Mouse (Mus musculus) midbrain, embryonic 15.5 days (tissue): Measurements from ENCODE around the gene Gm45021. TPM values are rescaled to one million over a fixed set of nuclear protein-coding genes. Genes with fewer than 3 reads are reported as not detected.

Experiments
- ATAC-seq: fragments of 200-750 bp; cut with Nextera tagmentation; replicated peaks from 2 replicates; pipeline ENCODE4 v1.8.0; 2017; ENCODE audit warnings: moderate TSS enrichment
- H3K27ac ChIP-seq: fragments of 300-500 bp; sonication (generic); 2 replicates; pipeline ENCODE4 v1.5.1; 2015; ENCODE audit warnings: mild to moderate bottlenecking, inconsistent platforms
- H3K27me3 ChIP-seq: fragments of 300-500 bp; sonication (generic); replicated peaks from 2 replicates; pipeline ENCODE4 v1.6.1; 2015; ENCODE audit warnings: inconsistent platforms
- H3K36me3 ChIP-seq: fragments of 300-500 bp; sonication (generic); replicated peaks from 2 replicates; pipeline ENCODE4 v1.6.1; 2015; ENCODE audit warnings: inconsistent platforms
- H3K4me1 ChIP-seq: fragments of 300-500 bp; sonication (generic); 2 replicates; pipeline ENCODE4 v1.6.1; 2015; ENCODE audit warnings: inconsistent platforms
- H3K4me2 ChIP-seq: fragments of 300-500 bp; sonication (generic); 2 replicates; pipeline ENCODE4 v1.6.1; 2015; ENCODE audit warnings: inconsistent platforms, mild to moderate bottlenecking, moderate library complexity
- H3K4me3 ChIP-seq: fragments of 300-500 bp; sonication (generic); 2 replicates; pipeline ENCODE4 v1.5.1; 2015; ENCODE audit warnings: mild to moderate bottlenecking, inconsistent platforms
- H3K9ac ChIP-seq: fragments of 300-500 bp; sonication (generic); 2 replicates; pipeline ENCODE4 v1.6.1; 2015; ENCODE audit warnings: mild to moderate bottlenecking, inconsistent platforms
- H3K9me3 ChIP-seq: fragments of 300-500 bp; sonication (generic); 2 replicates; pipeline ENCODE4 v1.6.1; 2016; ENCODE audit warnings: inconsistent platforms
- WGBS: fragments of 180-500 bp; shearing (Covaris S2); methylation state at CpG from one replicate; pipeline ENCODE4 v1.1.7; 2015; ENCODE audit warnings: mixed read lengths; 5-methylcytosine and 5-hydroxymethylcytosine counted together
- polyA plus RNA-seq: library from polyadenylated mRNA; unstranded; fragments of >200 nt; fragmentation: Nextera tagmentation; extraction: Ambion mirVana; gene quantifications from 2 replicates; pipeline ENCODE4 v1.2.1, GENCODE M21; 2015

Gm45021 gene
- polyA plus RNA-seq, 1 experiment from 2014 or later, result not detected

- Histone ChIP-seq H3K9me3 (no peaks in the 10 kb centered on the region), H3K4me1 (no peaks in the 10 kb centered on the region), H3K27me3 (no peaks in the 10 kb centered on the region), H3K4me3 (no peak overlapping the region), H3K36me3 (no peaks in the 10 kb centered on the region), H3K4me2 (no peak overlapping the region), H3K9ac (no peak overlapping the region), H3K27ac (no peak overlapping the region)
- no peak for ATAC-seq
- WGBS, result 48% methylated on average over 5 of the region's 5 CpGs
Observed at GRCm38 (mm10) chr6:48579215-48579648, 10.2 kb upstream of the Gm45021 start.

- H3K4me3 ChIP-seq, result no peak overlapping the region
- H3K9ac ChIP-seq, result no peak overlapping the region
- H3K4me2 ChIP-seq, result no peak overlapping the region
- no peaks in the 10 kb centered on the region for H3K4me1 ChIP-seq
- H3K9me3 ChIP-seq, result no peaks in the 10 kb centered on the region
- no peaks in the 10 kb centered on the region for H3K36me3 ChIP-seq
- H3K27ac ChIP-seq, result no peak overlapping the region
- ATAC-seq, result no peak
- no peaks in the 10 kb centered on the region for H3K27me3 ChIP-seq
- WGBS, result 28% methylated on average over 3 of the region's 3 CpGs
Observed at GRCm38 (mm10) chr6:48581257-48581656, 8.2 kb upstream of the Gm45021 start.

DNA sequence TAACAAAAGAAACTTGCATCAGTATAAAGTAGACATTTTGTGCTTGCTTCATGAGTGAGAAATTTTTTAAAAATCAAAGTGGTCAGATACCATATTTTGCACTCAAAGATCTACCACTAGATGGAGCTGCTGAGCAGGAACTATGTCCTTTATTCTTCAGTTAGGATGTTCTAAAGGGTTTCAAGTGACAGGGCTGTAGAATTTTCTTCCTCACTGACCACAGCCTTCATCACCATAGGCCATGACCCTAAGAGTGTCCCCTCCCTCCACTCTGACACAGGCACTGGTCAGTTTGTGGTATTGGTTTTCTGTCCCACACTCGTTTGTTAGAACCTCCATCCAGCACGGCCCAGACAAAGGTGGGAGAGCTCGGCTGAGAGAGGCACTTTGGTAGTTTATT, 7.4 kb upstream of the Gm45021 start:
- 0 out of 2 replicates have a peak, but pooled peaks have one; percentile 30 for ATAC-seq
- WGBS, result 79% methylated on average over 3 of the region's 3 CpGs

GRCm38 (mm10) chr6:48591221-48591845, 1.9 kb downstream of the Gm45021 start:
- peaks cover 4% of the 10 kb centered on the region for H3K9me3 ChIP-seq
- H3K27ac ChIP-seq, result no peak overlapping the region
- no peaks in the 10 kb centered on the region for H3K27me3 ChIP-seq
- peaks cover 6% of the 10 kb centered on the region for H3K36me3 ChIP-seq
- no peak overlapping the region for H3K4me3 ChIP-seq
- H3K4me2 ChIP-seq, result no peak overlapping the region
- no peak overlapping the region for H3K9ac ChIP-seq
- ATAC-seq, result no peak
- peaks cover 18% of the 10 kb centered on the region for H3K4me1 ChIP-seq
- 84% methylated on average over 3 of the region's 3 CpGs for WGBS

More for the DNA sequence above, 7.4 kb upstream of the Gm45021 start:
- Histone ChIP-seq H3K4me1 (no peaks in the 10 kb centered on the region), H3K36me3 (no peaks in the 10 kb centered on the region), H3K9ac (no peak overlapping the region), H3K4me2 (no peak overlapping the region), H3K27me3 (no peaks in the 10 kb centered on the region), H3K27ac (no peak overlapping the region), H3K4me3 (no peak overlapping the region), H3K9me3 (no peaks in the 10 kb centered on the region)

- H3K9me3 ChIP-seq, result peaks cover 9% of the 10 kb centered on the region
- ATAC-seq, result no peak
- peaks cover 18% of the 10 kb centered on the region for H3K4me1 ChIP-seq
- no peak overlapping the region for H3K9ac ChIP-seq
- H3K4me2 ChIP-seq, result no peak overlapping the region
- no peaks in the 10 kb centered on the region for H3K27me3 ChIP-seq
- 89% methylated on average over 6 of the region's 6 CpGs for WGBS
- H3K36me3 ChIP-seq, result peaks cover 12% of the 10 kb centered on the region
- no peak overlapping the region for H3K4me3 ChIP-seq
- H3K27ac ChIP-seq, result no peak overlapping the region
Observed at GRCm38 (mm10) chr6:48591871-48592270, 2.5 kb downstream of the Gm45021 start.

GRCm38 (mm10) chr6:48593158-48594042, 4.0 kb downstream of the Gm45021 start, which contains the start of the genes Repin1 and Gm44965:
Repin1 (plus strand) TSS chr6:48593883.
Gm44965 (plus strand) TSS chr6:48593941.
- Histone ChIP-seq H3K4me1 (peaks cover 18% of the 10 kb centered on the region), H3K9me3 (peaks cover 13% of the 10 kb centered on the region), H3K27me3 (no peaks in the 10 kb centered on the region), H3K9ac (peak within 1 kb of the TSS; percentile 86), H3K4me2 (peak within 1 kb of the TSS; percentile 61), H3K36me3 (peaks cover 27% of the 10 kb centered on the region), H3K27ac (peak within 1 kb of the TSS; percentile 95), H3K4me3 (peak within 1 kb of the TSS; percentile 81)
- peak; percentile 95 for ATAC-seq
- WGBS, result 4% methylated on average over 45 of the region's 45 CpGs

DNA sequence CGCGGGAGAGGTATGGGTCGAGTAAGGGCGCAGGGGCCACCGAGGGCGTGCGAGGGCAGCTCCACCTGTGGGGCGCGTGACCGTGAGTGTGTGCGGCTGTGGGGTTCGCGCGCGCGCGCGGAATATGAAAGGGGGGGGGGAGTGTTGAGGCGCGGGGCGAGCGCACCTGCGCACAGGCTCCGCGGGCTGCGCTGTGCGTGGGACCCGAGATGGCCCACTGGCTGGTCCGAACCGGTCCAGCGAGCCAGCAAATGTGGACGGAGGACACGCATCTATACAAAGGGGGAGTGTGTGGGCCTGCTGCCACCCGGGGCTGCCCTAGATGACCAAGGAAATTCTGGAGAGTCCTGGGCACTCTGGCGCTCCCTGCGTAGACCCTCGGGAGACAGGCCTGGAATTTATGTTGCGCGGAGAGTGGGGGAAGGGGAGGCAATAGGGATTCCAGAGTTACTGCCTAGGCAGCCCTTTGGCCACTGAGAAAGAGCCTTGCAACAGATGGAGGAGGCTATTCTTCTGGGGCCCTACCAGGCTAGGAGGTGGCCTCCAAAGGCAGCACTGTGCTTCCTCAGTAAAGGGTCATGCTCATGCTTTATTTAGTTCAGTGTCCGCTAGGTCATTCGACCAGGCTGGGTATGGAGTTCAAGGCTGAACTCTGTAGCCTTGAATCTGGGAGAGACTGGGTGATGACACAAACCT, 4.8 kb downstream of the Gm45021 start:
- peaks cover 18% of the 10 kb centered on the region for H3K4me1 ChIP-seq
- peak overlapping the region; percentile 61 for H3K4me2 ChIP-seq
- under 1% methylated on average over 41 of the region's 41 CpGs for WGBS
- ATAC-seq, result peak; percentile 88
- peak overlapping the region; percentile 81 for H3K4me3 ChIP-seq
- H3K27ac ChIP-seq, result peak overlapping the region; percentile 95
- H3K36me3 ChIP-seq, result peaks cover 33% of the 10 kb centered on the region
- H3K9ac ChIP-seq, result peak overlapping the region; percentile 86
- H3K27me3 ChIP-seq, result no peaks in the 10 kb centered on the region
- H3K9me3 ChIP-seq, result peaks cover 13% of the 10 kb centered on the region

- H3K4me2 ChIP-seq, result peak overlapping the region; percentile 61
- H3K4me3 ChIP-seq, result peak overlapping the region; percentile 81
- H3K4me1 ChIP-seq, result peaks cover 18% of the 10 kb centered on the region
- no peak overlapping the region for H3K27ac ChIP-seq
- H3K9ac ChIP-seq, result no peak overlapping the region
- peaks cover 13% of the 10 kb centered on the region for H3K9me3 ChIP-seq
- WGBS, result 24% methylated on average over 1 of the region's 1 CpGs
- no peak for ATAC-seq
- peaks cover 42% of the 10 kb centered on the region for H3K36me3 ChIP-seq
- H3K27me3 ChIP-seq, result no peaks in the 10 kb centered on the region
Observed at GRCm38 (mm10) chr6:48595278-48595677, 5.9 kb downstream of the Gm45021 start.

DNA sequence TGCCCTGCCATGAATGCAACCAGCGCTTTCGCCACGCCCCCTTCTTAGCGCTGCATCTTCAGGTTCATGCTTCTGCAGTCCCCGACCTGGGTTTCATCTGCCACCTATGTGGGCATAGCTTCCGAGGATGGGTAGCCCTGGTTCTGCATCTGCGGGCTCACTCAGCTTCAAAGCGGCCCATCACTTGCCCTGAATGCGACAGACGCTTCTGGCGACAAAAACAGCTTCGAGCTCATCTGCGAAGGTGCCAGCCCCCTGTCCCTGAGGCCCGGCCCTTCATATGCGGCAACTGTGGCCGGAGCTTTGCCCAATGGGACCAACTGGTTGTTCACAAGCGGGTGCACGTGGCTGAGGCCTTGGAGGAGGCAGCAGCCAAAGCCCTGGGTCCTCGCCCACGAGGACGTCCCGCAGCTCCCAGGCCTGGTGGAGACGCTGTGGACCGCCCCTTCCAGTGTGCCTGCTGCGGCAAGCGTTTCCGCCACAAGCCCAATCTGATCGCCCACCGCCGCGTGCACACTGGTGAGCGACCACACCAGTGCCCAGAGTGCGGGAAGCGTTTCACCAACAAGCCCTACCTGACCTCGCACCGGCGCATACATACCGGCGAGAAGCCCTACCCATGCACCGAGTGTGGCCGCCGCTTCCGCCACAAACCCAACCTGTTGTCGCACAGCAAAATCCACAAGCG, 7.3 kb downstream of the Gm45021 start:
- ATAC-seq, result no peak
- H3K4me2 ChIP-seq, result no peak overlapping the region

GRCm38 (mm10) chr6:48597233-48597625, 7.8 kb downstream of the Gm45021 start:
- Histone ChIP-seq H3K27me3 (no peaks in the 10 kb centered on the region), H3K9me3 (peaks cover 13% of the 10 kb centered on the region), H3K4me2 (no peak overlapping the region), H3K36me3 (peaks cover 42% of the 10 kb centered on the region), H3K4me1 (peaks cover 29% of the 10 kb centered on the region), H3K27ac (no peak overlapping the region), H3K4me3 (no peak overlapping the region), H3K9ac (no peak overlapping the region)
- 98% methylated on average over 27 of the region's 27 CpGs for WGBS
- no peak for ATAC-seq

More for the DNA sequence above, 7.3 kb downstream of the Gm45021 start:
- H3K36me3 ChIP-seq, result peaks cover 42% of the 10 kb centered on the region
- H3K9me3 ChIP-seq, result peaks cover 13% of the 10 kb centered on the region
- H3K27ac ChIP-seq, result no peak overlapping the region
- H3K4me1 ChIP-seq, result peaks cover 29% of the 10 kb centered on the region
- H3K9ac ChIP-seq, result no peak overlapping the region
- no peak overlapping the region for H3K4me3 ChIP-seq
- H3K27me3 ChIP-seq, result no peaks in the 10 kb centered on the region
- 96% methylated on average over 45 of the region's 45 CpGs for WGBS

DNA sequence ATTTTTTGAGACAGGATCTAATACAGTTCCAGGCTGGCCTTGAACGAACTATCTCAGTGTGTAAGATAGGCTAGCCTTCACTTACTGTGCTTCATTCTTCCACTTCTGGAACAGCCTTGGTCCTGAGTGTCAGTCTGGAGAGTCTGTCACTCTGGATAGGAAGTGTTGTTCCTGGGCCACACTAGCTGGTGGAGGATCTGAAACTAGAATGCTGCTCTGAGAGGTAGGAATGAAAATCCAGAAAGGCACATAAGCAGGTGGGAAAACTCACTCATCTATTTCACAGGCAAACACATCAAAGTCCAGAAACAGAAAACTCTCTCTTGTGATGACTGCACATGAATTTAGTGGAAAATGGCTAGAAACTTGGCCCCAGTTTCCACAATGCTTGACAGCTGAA, 11.2 kb downstream of the Gm45021 start:
- 89% methylated on average over 1 of the region's 1 CpGs for WGBS
- H3K9ac ChIP-seq, result no peak overlapping the region
- no peak for ATAC-seq
- H3K4me3 ChIP-seq, result no peak overlapping the region
- H3K4me2 ChIP-seq, result no peak overlapping the region
- H3K27me3 ChIP-seq, result no peaks in the 10 kb centered on the region
- peaks cover 20% of the 10 kb centered on the region for H3K4me1 ChIP-seq
- H3K36me3 ChIP-seq, result peaks cover 42% of the 10 kb centered on the region
- peak overlapping the region; percentile 93 for H3K27ac ChIP-seq
- H3K9me3 ChIP-seq, result peaks cover 13% of the 10 kb centered on the region
